Mouse (Mus musculus) limb, embryonic 11.5 days (tissue): ENCODE results near the gene Rps6kb2. TPM values are rescaled to one million over a fixed set of nuclear protein-coding genes. Genes with fewer than 3 reads are reported as not detected.

Experiments
- ATAC-seq: fragments of 200-750 bp; cut with Nextera tagmentation; 2 replicates; pipeline ENCODE4 v1.8.0; 2017; ENCODE audit warnings: low read depth; ENCODE audit not compliant: insufficient number of reproducible peaks, low FRiP score, low TSS enrichment
- DNase-seq: peaks from one replicate; pipeline ENCODE4 v3.0.0-alpha.2; 2015; ENCODE audit warnings: low spot score
- H3K27ac ChIP-seq: fragments of 300-500 bp; sonication (generic); replicated peaks from 2 replicates; pipeline ENCODE4 v1.5.1; 2014; ENCODE audit warnings: low read depth, mild to moderate bottlenecking, low read length
- H3K27me3 ChIP-seq: fragments of 300-500 bp; sonication (generic); 2 replicates; pipeline ENCODE4 v1.6.1; 2014; ENCODE audit warnings: mild to moderate bottlenecking, low read length, mixed read lengths; ENCODE audit not compliant: control insufficient read depth, insufficient read depth
- H3K36me3 ChIP-seq: fragments of 300-500 bp; sonication (generic); 2 replicates; pipeline ENCODE4 v1.6.1; 2014; ENCODE audit warnings: mild to moderate bottlenecking, low read length, moderate library complexity, mixed read lengths; ENCODE audit not compliant: control insufficient read depth, insufficient read depth
- H3K4me1 ChIP-seq: fragments of 300-500 bp; sonication (generic); 2 replicates; pipeline ENCODE4 v1.6.1; 2014; ENCODE audit warnings: low read length, mixed read lengths; ENCODE audit not compliant: control insufficient read depth, insufficient read depth
- H3K4me2 ChIP-seq: fragments of 300-500 bp; sonication (generic); 2 replicates; pipeline ENCODE4 v1.6.1; 2014; ENCODE audit warnings: low read depth, mild to moderate bottlenecking, moderate library complexity; ENCODE audit not compliant: severe bottlenecking
- H3K4me3 ChIP-seq: fragments of 300-500 bp; sonication (generic); 2 replicates; pipeline ENCODE4 v1.5.1; 2014; ENCODE audit warnings: low read depth, low read length
- H3K9ac ChIP-seq: fragments of 300-500 bp; sonication (generic); 2 replicates; pipeline ENCODE4 v1.6.1; 2014; ENCODE audit warnings: mild to moderate bottlenecking, low read length
- H3K9me3 ChIP-seq: fragments of 300-500 bp; sonication (generic); 2 replicates; pipeline ENCODE4 v1.6.1; 2016; ENCODE audit warnings: low read length; ENCODE audit not compliant: control insufficient read depth
- WGBS: fragments of 180-500 bp; shearing (Covaris S2); extraction: QIAGEN DNeasy Blood & Tissue Kit; methylation state at CpG from one replicate; pipeline ENCODE4 v1.1.7; 2014; 5-methylcytosine and 5-hydroxymethylcytosine counted together
- polyA plus RNA-seq: library from polyadenylated mRNA; unstranded; fragments of >200 nt; fragmentation: Nextera tagmentation; extraction: Ambion mirVana; gene quantifications from 2 replicates; pipeline ENCODE4 v1.2.1, GENCODE M21; 2014

The Rps6kb2 gene
- polyA plus RNA-seq, 1 experiment from 2014 or later = 44.7 TPM

GRCm38 (mm10) chr19:4166678-4167476 is 3.7 kb upstream of the Rps6kb2 start:
- DNase-seq = no peak
- no peaks in the 10 kb centered on the region for H3K27me3 ChIP-seq
- no peak overlapping the region for H3K4me3 ChIP-seq
- H3K9ac ChIP-seq = no peak overlapping the region
- no peaks in the 10 kb centered on the region; the same call in 1 of the 2 replicates for H3K36me3 ChIP-seq
- peaks cover 9% of the 10 kb centered on the region for H3K4me1 ChIP-seq
- no peak for ATAC-seq
- H3K9me3 ChIP-seq = no peaks in the 10 kb centered on the region
- H3K27ac ChIP-seq = no peak overlapping the region
- 79% methylated on average over 9 of the region's 9 CpGs for WGBS
- no peak overlapping the region for H3K4me2 ChIP-seq

DNA sequence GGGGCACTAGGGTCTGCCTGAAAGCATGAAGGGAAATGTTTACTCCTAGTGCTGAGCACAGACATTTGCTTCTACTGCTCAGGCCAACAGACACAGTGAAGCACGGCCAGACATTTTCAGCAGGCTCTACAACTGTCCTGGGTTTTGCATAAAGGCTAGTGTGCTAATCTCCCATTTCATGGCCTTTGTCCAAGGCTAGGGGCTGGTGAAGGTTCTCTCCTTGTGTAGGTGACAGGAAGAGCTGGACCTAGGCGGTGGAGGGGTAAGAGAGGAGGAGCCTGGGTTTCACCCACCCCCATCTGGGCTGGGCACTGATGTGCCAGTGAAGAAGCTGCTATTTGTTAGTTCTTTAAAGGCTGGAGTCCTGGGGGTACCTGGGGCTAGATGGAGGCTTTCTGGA is 1.6 kb upstream of the Rps6kb2 start:
- peaks cover 4% of the 10 kb centered on the region; the same call in 1 of the 2 replicates for H3K36me3 ChIP-seq
- H3K4me1 ChIP-seq = peaks cover 4% of the 10 kb centered on the region
- no peak overlapping the region for H3K4me3 ChIP-seq
- no peak overlapping the region for H3K27ac ChIP-seq
- no peaks in the 10 kb centered on the region for H3K9me3 ChIP-seq
- no peaks in the 10 kb centered on the region for H3K27me3 ChIP-seq
- H3K9ac ChIP-seq = no peak overlapping the region
- ATAC-seq = no peak
- WGBS = 72% methylated on average over 2 of the region's 2 CpGs
- H3K4me2 ChIP-seq = no peak overlapping the region
- DNase-seq = no peak

DNA sequence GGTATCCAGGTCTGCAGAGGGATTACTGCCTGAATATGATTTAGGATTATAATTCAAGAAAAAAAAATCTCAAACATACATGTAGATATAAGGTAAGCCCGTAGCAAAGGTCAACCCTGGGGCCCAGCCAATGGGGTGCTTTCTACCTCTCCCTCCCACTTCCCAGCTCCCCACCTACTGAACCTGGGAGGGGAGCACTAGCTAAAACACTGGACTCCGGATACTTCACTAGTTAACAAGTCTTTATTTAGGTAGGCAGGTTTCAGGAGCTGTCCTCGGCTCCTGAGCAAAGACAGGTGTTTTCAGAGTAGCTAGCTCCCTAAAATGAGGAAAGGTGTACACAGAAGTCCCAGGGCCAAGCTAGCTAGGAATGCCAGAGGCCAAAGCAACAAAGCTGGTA is 946 bp upstream of the Rps6kb2 start:
- Histone ChIP-seq H3K4me1 (peaks cover 4% of the 10 kb centered on the region), H3K27me3 (no peaks in the 10 kb centered on the region), H3K36me3 (peaks cover 6% of the 10 kb centered on the region; the same call in 1 of the 2 replicates), H3K4me3 (no peak overlapping the region), H3K9me3 (no peaks in the 10 kb centered on the region), H3K9ac (no peak overlapping the region), H3K4me2 (no peak overlapping the region), H3K27ac (no peak overlapping the region)
- no peak for DNase-seq
- WGBS = 77% methylated on average over 3 of the region's 3 CpGs
- no peak for ATAC-seq

GRCm38 (mm10) chr19:4163543-4163887 is 361 bp upstream of the Rps6kb2 start:
- 35% methylated on average over 4 of the region's 4 CpGs for WGBS
- DNase-seq = no peak

DNA sequence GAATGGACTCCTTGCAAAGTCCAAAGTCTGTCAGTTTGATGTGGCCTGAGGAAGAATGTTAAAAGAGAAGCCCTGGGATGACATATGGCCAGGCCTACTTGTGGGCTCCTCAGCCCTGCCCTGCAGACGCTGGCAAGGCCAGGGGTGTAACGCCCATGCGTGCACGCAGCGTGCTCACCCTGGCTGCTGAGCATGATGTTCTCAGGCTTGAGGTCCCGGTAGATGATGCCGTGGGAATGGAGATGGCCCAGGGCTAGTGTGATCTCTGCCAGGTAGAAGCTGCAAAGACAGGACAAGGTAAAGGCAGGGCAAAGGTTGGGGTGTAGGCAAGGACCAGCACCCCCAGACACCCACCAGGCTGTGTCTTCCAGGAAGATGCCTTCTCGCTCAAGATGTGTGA is 4.1 kb downstream of the Rps6kb2 start:
- 92% methylated on average over 8 of the region's 8 CpGs for WGBS
- H3K27ac ChIP-seq = no peak overlapping the region
- no peak for ATAC-seq
- no peak overlapping the region for H3K4me3 ChIP-seq
- H3K27me3 ChIP-seq = no peaks in the 10 kb centered on the region
- H3K9me3 ChIP-seq = no peaks in the 10 kb centered on the region
- H3K36me3 ChIP-seq = peaks cover 18% of the 10 kb centered on the region; the same call in 1 of the 2 replicates
- no peak overlapping the region for H3K9ac ChIP-seq
- H3K4me2 ChIP-seq = no peak overlapping the region
- H3K4me1 ChIP-seq = peaks cover 4% of the 10 kb centered on the region
- no peak for DNase-seq

More at GRCm38 (mm10) chr19:4163543-4163887, 361 bp upstream of the Rps6kb2 start:
- no peaks in the 10 kb centered on the region for H3K9me3 ChIP-seq
- H3K36me3 ChIP-seq = peaks cover 6% of the 10 kb centered on the region; the same call in 1 of the 2 replicates
- H3K9ac ChIP-seq = peak overlapping the region; percentile 55
- peaks cover 4% of the 10 kb centered on the region for H3K4me1 ChIP-seq
- no peaks in the 10 kb centered on the region for H3K27me3 ChIP-seq
- ATAC-seq = no peak
- H3K27ac ChIP-seq = no peak overlapping the region
- H3K4me3 ChIP-seq = peak overlapping the region; percentile 76
- H3K4me2 ChIP-seq = peak overlapping the region; percentile 89

DNA sequence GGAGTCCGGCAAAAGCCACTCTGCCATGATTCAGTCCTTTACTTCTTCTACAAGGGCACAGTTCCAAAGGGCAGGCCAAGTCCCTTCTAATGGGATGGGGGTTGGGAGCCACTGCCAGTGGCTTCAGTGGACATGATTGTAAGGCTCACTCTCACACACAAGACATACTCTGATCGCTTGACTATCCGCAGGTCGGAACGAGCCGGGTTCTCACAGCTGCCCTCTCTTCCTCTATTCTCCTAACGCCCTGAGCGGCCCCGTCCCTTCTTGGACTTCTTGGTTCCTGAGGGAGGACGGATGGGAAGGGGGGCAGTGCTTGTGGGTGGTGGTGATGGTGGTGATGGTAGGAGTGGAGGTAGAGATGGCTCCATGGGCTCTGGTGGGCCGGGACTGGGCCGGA is 6.4 kb downstream of the Rps6kb2 start:
- peaks cover 21% of the 10 kb centered on the region for H3K36me3 ChIP-seq
- WGBS = 88% methylated on average over 12 of the region's 12 CpGs
- ATAC-seq (no peak), DNase-seq (no peak)
- no peaks in the 10 kb centered on the region for H3K4me1 ChIP-seq
- no peak overlapping the region for H3K9ac ChIP-seq
- H3K4me2 ChIP-seq = no peak overlapping the region
- H3K27me3 ChIP-seq = no peaks in the 10 kb centered on the region
- H3K27ac ChIP-seq = no peak overlapping the region
- no peak overlapping the region for H3K4me3 ChIP-seq
- H3K9me3 ChIP-seq = no peaks in the 10 kb centered on the region

GRCm38 (mm10) chr19:4156073-4156579 is 7.0 kb downstream of the Rps6kb2 start:
- no peaks in the 10 kb centered on the region for H3K27me3 ChIP-seq
- peaks cover 24% of the 10 kb centered on the region for H3K36me3 ChIP-seq
- ATAC-seq (no peak), DNase-seq (no peak)
- H3K9me3 ChIP-seq = no peaks in the 10 kb centered on the region
- WGBS = 75% methylated on average over 20 of the region's 20 CpGs
- no peak overlapping the region for H3K27ac ChIP-seq
- H3K4me1 ChIP-seq = no peaks in the 10 kb centered on the region
- no peak overlapping the region for H3K9ac ChIP-seq
- H3K4me2 ChIP-seq = no peak overlapping the region
- no peak overlapping the region for H3K4me3 ChIP-seq

GRCm38 (mm10) chr19:4155223-4156072 is 7.7 kb downstream of the Rps6kb2 start:
- DNase-seq (no peak), ATAC-seq (no peak)
- Histone ChIP-seq H3K9ac (no peak overlapping the region), H3K9me3 (no peaks in the 10 kb centered on the region), H3K27ac (no peak overlapping the region), H3K36me3 (peaks cover 26% of the 10 kb centered on the region), H3K4me3 (no peak overlapping the region), H3K4me1 (no peaks in the 10 kb centered on the region), H3K27me3 (no peaks in the 10 kb centered on the region), H3K4me2 (no peak overlapping the region)
- WGBS = 81% methylated on average over 6 of the region's 6 CpGs
